Mouse (Mus musculus) liver, embryonic 14.5 days (tissue): ENCODE data around the gene Galntl5.
"Not testable (repeated sequence)": the region's sequence is repeated elsewhere in the genome, so short reads cannot be mapped to it uniquely, and the experiment has no call there.

Experiments
- CTCF ChIP-seq: IDR thresholded peaks from 2 replicates; pipeline ENCODE4 v1.5.1; 2016; ENCODE audit warnings: antibody characterized with exemption, low read depth, control low read depth
- EP300 ChIP-seq: IDR thresholded peaks from 2 replicates; pipeline ENCODE4 v1.6.1; 2016; ENCODE audit warnings: antibody characterized with exemption, low read depth

DNA sequence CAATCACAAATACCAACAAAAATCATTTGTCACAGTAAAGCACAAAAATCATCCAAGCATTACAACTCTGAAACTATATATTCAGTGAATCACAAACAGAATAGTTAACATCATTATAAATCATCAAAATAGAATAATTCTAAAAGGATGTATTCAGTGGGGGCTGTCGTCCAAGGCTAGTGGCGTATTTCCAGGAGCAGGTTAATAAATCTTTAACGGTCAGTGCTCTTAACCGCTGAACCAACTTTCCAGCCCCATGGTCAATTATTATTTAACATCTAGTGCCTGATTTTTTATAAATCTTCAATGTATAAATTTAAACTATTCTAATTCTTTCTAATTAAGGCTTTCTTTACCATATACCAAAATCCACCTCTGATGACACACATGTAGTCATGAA, 2.7 kb upstream of the Galntl5 start:
- not testable (repeated sequence) for TF ChIP-seq CTCF, EP300
